Mouse (Mus musculus) lung, adult 2 months (tissue): ENCODE measurements at regions not wholly inside any gene's neighbourhood (a gene's known extent, or its start where the extent isn't known, plus 50 kb on each side); places are given as distances from the start of the nearest gene placed in this dataset.

Experiments used
- DNase-seq: peaks from one replicate; pipeline ENCODE4 v3.0.0; 2022
- H3K4me1 ChIP-seq: fragments of 200-500 bp; 2 replicates; pipeline ENCODE4 v1.6.1; 2011; ENCODE audit warnings: low read length; ENCODE audit not compliant: control insufficient read depth, insufficient read depth
- H3K4me3 ChIP-seq: fragments of 200-500 bp; replicated peaks from 2 replicates; pipeline ENCODE3; 2011; ENCODE audit warnings: low read depth, mild to moderate bottlenecking, control low read depth, low read length; ENCODE audit errors: extremely low read depth
- CTCF ChIP-seq: fragments of 200-500 bp; IDR thresholded peaks from 2 replicates; pipeline ENCODE4 v1.5.1; 2011; ENCODE audit warnings: mild to moderate bottlenecking, low read length, control low read depth; ENCODE audit not compliant: insufficient read depth
- POLR2A ChIP-seq: fragments of 200-500 bp; IDR thresholded peaks from 2 replicates; pipeline ENCODE4 v1.6.1; 2011; ENCODE audit warnings: low read depth, mild to moderate bottlenecking, control low read depth, low read length, borderline replicate concordance; ENCODE audit errors: extremely low read depth
- WGBS: fragments of 180-500 bp; shearing (Covaris S2); methylation state at CpG from one replicate; pipeline ENCODE4 v1.1.7; 2018; 5-methylcytosine and 5-hydroxymethylcytosine counted together

DNA sequence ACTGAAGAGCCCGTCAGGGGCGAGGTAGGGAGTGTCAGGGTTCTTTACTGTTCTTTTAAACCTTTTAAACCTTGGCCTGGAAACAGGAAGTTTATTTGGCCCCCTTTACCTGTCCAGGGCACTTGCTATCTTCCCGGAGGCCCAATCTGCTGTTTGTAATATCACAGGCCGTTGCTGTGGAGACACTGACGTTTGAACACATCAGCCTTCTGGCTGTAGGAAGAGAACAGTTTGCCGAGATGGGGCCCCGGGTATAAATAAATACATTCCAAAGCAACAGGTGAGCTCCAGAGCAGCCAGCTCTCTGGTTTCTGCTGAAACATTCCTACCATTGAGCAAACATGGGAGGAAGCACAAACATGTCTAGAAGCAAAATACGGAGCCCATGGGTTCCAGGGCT lies 90.2 kb upstream of the Parp11 start:
- peak; percentile 30 for DNase-seq
- H3K4me1 ChIP-seq: no peaks in the 10 kb centered on the region
- TF ChIP-seq CTCF: no peak
- TF ChIP-seq POLR2A: no peak
- WGBS: 52% methylated on average over 8 of the region's 8 CpGs
- no peak overlapping the region for H3K4me3 ChIP-seq

DNA sequence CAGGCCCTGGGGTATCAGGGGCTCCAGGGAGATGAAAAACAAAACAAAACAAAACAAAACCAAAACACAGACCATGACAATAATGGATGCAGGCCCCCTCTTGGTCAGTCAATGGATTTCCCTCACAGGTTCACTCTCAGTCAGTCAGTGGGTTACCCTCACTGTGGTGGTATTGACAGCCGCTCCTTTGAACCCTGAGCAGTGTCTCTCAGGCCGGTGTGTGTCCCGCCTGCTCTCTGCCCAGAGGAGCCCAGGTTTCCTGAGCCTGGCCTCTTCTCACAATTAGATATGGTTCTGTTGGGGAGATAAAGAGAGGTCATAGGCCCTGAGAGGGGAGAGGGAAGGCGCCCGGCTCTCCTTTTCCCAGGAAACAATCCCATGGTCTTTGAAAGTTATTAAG lies 87.8 kb upstream of the Parp11 start:
- no peak for DNase-seq
- Histone ChIP-seq H3K4me1 (no peaks in the 10 kb centered on the region), H3K4me3 (no peak overlapping the region)
- no peak for TF ChIP-seq POLR2A
- no peak for TF ChIP-seq CTCF
- WGBS: 47% methylated on average over 5 of the region's 5 CpGs

DNA sequence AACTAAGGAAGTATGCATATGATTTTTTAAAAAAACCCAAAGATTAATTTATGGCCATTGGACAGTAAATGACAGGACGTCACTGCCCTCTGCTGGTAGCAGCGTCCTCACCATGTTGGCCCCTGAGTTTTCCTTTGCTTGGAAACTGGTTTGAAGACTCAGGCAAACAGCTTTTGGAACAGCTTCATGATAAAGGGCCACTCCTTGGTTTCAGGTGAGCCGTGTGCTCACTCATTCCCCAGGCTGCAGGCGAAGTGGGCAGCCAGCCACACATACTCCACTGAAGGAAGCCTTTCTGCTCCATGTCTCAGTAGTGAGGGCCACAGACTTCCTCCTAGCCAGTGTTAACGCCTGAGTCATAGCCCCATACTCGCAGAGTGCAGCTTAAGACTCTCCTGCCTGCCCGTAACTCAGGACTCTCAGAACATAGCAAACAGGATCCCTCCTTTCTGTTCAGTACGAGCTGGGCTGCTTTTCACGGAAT lies 87.2 kb upstream of the Parp11 start:
- peak; percentile 78 for DNase-seq
- Histone ChIP-seq H3K4me3 (no peak overlapping the region), H3K4me1 (no peaks in the 10 kb centered on the region)
- WGBS: 20% methylated on average over 9 of the region's 9 CpGs
- peak; percentile 91 for TF ChIP-seq CTCF
- no peak for TF ChIP-seq POLR2A

DNA sequence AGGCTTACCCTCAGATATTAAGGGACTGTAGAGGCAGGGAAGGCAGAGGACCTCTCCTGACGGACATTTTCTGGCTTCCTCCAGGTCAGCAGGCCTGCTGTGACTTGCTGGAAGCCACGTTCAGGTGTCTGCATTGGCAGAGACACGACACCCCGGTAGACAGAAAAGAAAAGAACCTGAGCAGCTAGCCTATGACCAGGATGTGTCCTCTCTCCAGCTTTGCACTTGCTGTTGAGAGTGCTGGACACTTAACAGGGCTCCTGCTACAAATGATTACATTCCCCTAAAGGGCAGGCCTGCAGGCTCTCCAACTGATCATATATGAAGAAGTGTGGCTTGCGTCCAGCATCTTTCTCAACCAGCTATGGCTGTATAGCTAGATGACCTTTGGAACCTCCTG lies 84.5 kb upstream of the Parp11 start:
- DNase-seq: no peak
- 86% methylated on average over 5 of the region's 5 CpGs for WGBS
- no peak overlapping the region for H3K4me3 ChIP-seq
- TF ChIP-seq POLR2A (no peak), CTCF (no peak)
- H3K4me1 ChIP-seq: no peaks in the 10 kb centered on the region

DNA sequence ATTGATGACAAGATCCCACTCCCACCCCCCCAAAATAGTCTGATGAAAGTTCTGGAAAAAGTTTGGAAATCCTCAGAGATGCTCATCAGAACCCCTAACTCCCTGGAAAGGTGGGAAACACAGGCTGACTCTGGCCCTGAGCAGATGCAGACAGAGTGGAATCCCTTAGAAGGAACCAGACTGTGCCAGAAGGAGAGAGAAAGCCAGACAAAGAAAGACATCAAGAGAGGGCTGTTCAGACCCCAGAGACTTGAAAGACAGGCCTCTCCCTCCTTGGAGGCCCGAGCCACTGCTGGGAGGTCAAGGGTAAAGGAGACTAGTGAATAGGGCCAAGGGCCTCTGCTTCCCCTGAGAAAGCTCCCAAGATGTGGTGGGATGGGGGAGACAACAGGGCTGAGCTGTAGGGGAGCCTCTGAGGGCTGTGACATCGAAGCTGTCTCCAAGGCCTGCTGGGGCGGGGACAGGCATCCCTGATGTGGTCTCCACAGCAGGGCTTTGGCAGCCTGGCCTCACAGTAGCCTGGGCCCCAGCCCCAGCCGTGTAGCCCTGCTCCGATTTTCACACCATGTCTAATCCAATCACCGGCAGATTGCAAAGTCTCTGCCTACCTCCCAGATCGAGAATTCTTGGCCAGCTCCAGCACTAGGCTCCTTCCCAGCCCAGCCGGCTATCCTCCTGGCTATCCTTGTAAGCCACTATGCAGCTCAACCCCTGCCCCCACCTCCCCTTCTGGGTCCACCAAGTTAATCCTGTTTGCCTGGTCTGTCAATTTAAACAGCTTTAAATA lies 83.5 kb upstream of the Parp11 start:
- 44% methylated on average over 8 of the region's 8 CpGs for WGBS
- no peak for TF ChIP-seq CTCF
- TF ChIP-seq POLR2A: no peak
- DNase-seq: no peak
- no peak overlapping the region for H3K4me3 ChIP-seq
- no peaks in the 10 kb centered on the region for H3K4me1 ChIP-seq

DNA sequence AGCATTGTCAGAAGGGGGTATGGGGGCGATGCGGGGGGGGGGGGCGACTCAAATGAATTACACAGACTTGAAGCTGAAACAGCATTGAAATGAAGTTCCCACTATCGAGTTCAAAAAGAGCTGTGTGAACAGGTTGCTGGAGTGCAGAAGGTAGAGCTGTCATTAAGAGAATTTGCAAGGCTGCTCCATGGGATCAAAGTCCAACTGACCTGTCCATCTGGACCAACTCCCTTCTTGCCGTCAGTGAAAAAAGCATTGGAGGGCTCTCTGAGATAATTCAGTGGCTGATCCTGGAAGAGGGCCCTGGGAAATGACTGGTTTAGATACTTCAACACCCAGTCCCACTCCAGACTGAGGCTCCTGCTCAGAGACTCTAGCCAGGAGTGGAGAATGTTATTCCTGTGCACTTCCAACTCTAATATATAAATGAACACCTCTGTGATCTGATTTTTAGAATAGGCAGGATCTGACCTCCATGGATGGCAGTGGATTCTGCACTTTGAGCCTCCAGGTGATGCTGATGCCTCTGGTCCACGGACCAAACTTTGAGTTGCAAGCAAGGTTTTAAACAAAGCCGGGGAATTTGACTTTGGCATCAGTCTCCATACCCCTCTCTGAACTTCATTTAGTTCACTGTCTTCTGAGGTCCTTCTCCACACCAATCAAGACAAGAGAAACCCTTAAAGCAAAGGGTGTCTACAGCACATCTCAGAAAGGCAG lies 82.6 kb upstream of the Parp11 start:
- no peaks in the 10 kb centered on the region for H3K4me1 ChIP-seq
- no peak overlapping the region for H3K4me3 ChIP-seq
- 46% methylated on average over 7 of the region's 7 CpGs for WGBS
- DNase-seq: no peak
- no peak for TF ChIP-seq POLR2A
- TF ChIP-seq CTCF: no peak

DNA sequence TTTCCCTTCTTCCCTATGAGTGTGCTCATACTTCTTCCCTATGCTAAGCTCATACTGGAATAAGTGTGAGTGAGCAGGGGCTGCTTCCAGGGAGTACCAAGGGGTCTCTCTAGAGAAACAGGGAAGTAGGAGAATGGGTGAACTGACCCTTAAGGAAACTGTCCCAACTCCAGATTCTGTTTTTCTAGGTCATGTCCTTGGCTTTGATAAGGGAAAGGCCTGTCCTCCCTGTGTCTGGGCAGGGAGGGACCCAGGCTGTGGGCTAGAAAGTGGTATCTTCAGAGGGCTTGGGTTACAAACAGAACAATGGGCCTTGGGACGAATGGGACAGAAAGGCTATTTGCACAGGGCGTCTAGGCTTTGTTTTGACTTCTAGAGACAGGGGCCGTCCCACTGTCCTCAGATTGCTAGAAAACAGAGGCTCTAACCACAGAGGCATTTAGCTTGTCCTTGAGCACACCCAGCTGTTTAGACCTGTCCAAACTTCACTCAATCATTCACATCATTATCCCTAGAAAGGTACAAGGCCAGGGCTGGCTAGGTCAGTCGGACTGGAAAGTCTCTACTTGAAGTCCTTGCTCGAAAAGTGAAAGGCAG lies 82.0 kb upstream of the Parp11 start:
- WGBS: 60% methylated on average over 5 of the region's 5 CpGs
- Histone ChIP-seq H3K4me1 (no peaks in the 10 kb centered on the region), H3K4me3 (no peak overlapping the region)
- TF ChIP-seq POLR2A: no peak
- TF ChIP-seq CTCF: no peak
- DNase-seq: no peak

DNA sequence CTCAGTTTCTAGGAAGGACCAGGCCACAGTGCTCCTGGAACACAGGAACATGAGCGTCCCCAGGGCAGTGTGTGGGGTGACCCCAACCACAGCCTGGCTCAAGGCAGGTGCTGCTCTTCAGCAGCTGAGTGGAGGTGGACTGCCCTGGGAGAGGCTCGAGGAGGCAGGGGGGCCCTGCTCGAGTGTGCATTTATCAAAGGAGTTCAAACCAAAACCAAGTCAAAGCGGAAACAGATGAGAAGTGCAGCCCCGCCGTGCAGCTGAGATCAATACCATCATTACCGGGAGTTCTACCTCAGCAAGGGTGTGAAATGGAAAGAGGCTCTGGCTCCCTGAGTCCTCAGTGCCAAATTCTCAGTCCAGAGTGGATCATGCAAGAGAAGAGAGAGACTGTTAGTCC lies 81.4 kb upstream of the Parp11 start:
- no peak for TF ChIP-seq CTCF
- TF ChIP-seq POLR2A: no peak
- Histone ChIP-seq H3K4me1 (no peaks in the 10 kb centered on the region), H3K4me3 (no peak overlapping the region)
- 48% methylated on average over 7 of the region's 7 CpGs for WGBS
- DNase-seq: no peak

DNA sequence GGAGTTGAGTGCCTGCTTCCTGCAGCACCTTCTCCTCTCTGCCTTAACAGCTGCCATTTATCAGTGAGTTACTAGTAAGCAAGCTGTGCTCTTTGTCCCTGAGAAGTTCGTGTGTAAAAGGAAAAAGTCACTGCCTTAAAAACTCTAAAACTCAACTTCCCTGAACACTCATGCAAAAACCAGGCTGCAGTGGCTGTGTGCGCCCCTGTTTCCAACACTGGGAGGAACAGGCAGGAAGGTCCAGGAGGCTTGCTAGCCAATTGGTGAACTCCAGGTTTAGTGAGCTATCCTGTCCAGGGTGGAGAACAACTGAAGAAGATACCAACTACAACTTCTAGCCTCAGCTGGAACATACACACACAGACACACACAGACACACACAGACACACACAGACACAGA lies 81.0 kb upstream of the Parp11 start:
- no peak overlapping the region for H3K4me3 ChIP-seq
- WGBS: 50% methylated on average over 2 of the region's 2 CpGs
- no peaks in the 10 kb centered on the region for H3K4me1 ChIP-seq
- no peak for DNase-seq
- TF ChIP-seq CTCF (no peak), POLR2A (no peak)

DNA sequence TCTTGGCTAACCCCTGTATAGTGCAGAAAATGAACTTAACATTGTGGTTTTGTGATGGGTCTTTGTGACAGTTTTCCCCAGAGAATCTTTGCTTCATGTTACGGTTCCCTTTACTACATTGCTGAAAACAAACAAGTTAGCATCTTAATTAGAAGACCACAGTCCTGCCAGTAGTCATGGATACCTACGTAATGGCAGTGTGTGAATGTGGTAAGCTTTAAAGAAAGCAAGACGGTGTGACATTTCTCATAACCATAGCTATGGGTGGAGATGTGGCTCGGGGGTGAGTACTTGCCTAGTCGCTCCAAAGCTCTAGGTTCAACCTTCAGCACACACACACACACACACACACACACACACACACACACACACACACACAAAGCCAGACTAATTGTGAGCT lies 73.6 kb upstream of the Parp11 start:
- peaks cover 3% of the 10 kb centered on the region; the same call in 1 of the 2 replicates for H3K4me1 ChIP-seq
- no peak for DNase-seq
- TF ChIP-seq CTCF (no peak), POLR2A (no peak)
- H3K4me3 ChIP-seq: no peak overlapping the region
- 86% methylated on average over 5 of the region's 5 CpGs for WGBS
